Mouse (Mus musculus) spleen, postnatal 4 days (tissue): Measurements from ENCODE around the gene Serpina1f.
"Not testable (repeated sequence)": the region's sequence is repeated elsewhere in the genome, so short reads cannot be mapped to it uniquely, and the experiment has no call there.

Experiments used
- DNase-seq, 2 experiments: peaks; one replicate each; pipeline ENCODE4 v3.0.0; 2022; ENCODE audit warnings: low spot score in 2 of 2

Serpina1f gene

DNA sequence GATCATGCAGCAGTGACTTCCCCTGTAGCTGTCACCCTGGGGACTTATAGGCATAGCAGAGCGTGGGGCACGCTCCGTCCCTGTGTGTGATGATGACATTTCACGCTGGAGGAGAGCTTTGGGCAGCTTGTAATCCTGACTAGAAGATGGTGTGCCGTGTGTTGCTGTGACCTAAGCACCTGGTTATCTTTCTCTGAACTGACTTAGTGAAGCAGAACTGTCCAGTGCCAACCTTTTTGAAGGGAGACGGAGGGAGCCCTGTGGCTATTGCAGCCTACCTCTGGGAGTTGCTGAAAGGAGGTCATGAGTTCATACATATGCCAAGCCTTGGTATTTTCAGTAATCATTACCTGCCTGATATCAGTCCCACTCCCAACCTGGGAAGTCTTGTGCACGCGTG, at the start of gene Serpina1f:
Gene Serpina1f (minus strand): TSS at position 101 of the 400 bp plus-strand sequence.
- no peak for DNase-seq

DNA sequence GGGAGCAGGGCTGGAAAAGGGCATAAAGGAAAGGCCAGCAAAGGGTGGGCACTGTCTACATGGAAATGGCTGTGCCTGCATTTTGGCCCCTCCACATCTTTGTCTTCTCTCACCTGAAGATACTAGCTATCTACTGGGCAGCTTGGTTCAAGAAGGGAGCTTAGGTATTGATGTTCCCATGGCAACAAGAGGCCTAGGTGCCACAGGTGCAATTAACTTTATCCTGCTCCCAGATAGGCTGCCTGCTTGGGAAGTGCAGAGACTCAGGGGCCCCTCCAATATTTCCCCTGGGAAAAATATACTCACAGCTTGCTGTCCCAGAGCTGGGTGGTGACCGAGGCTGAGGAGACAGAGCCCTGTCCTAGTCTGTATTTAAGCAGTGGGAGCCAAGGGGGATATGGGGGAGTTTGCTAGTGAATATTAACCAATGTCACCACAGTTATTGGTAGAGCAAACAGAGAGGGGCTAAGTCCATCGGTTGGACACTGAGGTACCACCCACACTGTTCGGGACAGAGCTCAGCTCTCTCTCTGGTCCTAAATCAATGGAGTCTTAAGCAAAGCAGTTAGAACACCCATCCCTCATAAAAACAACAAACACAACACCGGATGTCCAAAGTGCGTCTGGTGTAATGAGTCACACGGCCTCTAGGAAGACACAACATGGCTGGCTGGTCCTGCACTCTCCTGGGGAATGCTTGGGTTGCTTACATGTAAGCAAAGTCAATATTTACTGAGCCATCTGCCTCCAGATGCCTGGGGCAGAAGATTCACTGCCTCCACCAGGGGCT, 42.7 kb upstream of the Serpina1f start:
- DNase-seq, result not testable (repeated sequence)

GRCm38 (mm10) chr12:103735566-103735965, 40.2 kb upstream of the Serpina1f start:
- DNase-seq, result not testable (repeated sequence)

DNA sequence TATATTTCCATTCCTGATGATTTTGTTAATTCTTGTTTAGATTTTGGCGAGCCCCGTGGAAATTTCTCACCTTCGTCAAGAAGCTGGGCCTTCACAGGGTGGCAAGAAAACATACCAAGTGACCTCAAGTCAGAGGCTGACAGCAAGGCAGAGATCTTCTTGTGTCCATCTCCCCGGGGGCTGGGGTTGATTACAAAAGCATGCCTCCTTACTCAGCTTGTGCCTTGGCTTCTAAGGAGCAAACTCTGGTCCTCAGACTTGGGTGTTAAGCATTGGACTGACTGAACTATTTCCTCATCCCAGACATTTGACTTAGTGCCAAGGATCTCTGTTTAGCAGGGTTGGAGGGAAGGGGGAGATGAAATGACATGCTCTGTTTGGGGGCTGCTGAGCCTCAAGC, 39.8 kb upstream of the Serpina1f start:
- DNase-seq, result not testable (repeated sequence)

- no peak for DNase-seq
Measured at GRCm38 (mm10) chr12:103711537-103711936, 16.2 kb upstream of the Serpina1f start.

DNA sequence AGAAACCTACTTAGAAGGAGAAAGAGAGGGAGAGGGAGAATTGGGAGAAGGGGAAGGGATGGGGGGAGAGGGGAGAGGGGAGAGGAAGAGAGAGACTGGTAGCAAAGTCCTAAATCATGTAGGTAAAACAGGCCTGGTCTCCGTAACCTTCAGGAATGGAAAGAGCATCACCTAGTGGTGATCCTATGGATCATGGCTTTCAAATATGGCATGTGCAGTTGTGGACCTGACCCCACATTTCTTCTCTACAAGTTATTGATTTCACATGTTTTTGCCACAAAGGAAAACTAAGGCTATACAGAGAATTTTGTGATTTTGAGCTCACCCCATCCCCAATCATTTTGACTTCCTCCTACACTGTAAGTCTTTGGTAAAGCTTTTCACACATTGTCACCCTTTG, 15.1 kb upstream of the Serpina1f start:
- no peak for DNase-seq

- no peak for DNase-seq
Measured at GRCm38 (mm10) chr12:103706113-103706512, 10.8 kb upstream of the Serpina1f start.

DNA sequence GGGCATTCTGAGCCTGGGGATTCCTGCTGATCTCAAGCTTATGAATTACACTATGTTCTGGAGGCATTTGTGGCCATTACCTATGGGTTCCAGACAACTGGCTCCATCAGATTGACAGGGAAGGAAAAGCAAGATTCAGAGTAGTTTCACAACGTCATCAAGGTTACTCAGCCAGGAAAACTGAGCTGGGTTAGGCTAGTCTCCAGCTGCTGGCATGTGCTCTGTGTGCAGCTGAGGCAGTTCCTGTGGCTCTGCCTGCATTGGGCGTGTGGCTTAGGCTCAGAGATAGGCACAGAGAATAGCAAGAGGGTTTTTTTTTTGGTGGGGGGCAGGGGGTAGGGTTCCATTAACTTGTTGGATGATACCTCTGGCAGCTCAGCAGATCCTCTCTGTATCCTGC, 10.2 kb upstream of the Serpina1f start:
- no peak for DNase-seq

- DNase-seq, result no peak
Measured at GRCm38 (mm10) chr12:103700144-103700750, 4.9 kb upstream of the Serpina1f start.

DNA sequence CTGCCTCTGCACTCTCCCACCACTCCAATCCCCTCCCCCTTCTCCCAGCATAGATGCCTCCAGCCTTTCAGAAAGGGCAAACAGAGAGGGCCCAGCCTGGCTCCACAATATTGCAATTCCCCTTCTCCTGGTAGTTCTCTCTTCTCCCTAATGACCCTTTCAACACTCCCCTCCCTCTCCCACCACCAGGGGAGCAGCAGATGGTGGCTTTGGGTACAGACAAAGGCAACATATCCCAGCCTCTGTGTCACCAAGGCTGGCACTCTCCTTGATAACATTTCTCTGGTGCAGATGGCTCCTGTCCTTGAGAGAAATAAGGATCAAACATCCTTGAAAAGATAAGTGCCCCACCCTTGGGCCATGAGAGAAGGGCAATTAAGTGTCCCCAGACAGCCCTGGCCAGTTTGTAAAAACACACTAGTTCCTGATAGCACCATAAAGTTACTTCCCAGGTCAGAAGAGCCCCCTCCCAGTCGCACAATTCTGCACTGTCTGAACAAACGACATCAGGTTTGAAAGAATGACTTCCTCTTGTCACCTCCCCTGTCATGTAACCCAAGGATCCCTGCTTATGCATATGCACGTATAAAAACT, 7.0 kb downstream of the Serpina1f start:
- DNase-seq, result no peak

DNA sequence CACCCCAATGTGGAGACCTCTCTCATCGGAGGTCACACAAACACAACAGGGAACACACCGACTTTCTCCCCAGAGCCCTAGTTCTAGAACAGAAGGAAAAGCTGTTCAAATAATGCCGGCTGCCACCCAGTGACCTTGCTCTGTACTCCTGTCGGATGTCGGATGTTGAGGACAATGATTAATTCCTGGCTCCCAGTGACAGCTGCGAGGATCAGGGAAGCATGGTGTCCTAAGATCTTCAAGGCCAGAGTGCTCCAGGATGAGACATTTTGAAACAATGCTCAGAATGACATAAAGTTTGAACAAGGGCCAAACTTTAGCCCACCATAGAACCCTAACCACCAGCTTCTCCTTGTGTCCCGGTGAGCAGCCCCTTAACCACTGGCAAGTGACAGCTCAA, 8.3 kb downstream of the Serpina1f start:
- no peak for DNase-seq

GRCm38 (mm10) chr12:103686050-103686449, 9.3 kb downstream of the Serpina1f start:
- DNase-seq, result no peak

GRCm38 (mm10) chr12:103685386-103685785, 9.9 kb downstream of the Serpina1f start:
- DNase-seq, result no peak

- DNase-seq, result no peak
Measured at GRCm38 (mm10) chr12:103683775-103684174, 11.6 kb downstream of the Serpina1f start.

DNA sequence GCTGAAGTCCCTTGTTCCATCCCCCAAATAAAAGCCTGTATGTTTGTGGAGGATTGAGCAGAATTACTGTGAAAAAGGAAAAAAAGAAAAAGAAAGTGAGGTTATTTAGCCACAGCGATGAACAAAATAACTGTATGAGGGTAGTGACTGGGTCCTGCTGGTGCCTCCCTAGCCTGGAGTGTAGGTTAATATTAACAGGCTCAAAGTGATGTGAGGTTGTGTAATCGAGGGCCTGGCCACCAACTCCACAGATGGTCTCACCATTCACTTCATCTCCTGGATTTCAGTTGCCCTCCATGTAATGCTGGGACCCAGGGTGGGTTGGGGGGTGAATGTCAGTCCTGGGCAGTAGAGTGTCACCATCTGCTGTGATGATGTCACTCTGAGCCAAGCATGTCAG, 13.6 kb downstream of the Serpina1f start:
- no peak for DNase-seq

GRCm38 (mm10) chr12:103681169-103681568, 14.2 kb downstream of the Serpina1f start:
- DNase-seq, result no peak

- not testable (repeated sequence) for DNase-seq
Measured at GRCm38 (mm10) chr12:103679853-103680252, 15.5 kb downstream of the Serpina1f start.

DNA sequence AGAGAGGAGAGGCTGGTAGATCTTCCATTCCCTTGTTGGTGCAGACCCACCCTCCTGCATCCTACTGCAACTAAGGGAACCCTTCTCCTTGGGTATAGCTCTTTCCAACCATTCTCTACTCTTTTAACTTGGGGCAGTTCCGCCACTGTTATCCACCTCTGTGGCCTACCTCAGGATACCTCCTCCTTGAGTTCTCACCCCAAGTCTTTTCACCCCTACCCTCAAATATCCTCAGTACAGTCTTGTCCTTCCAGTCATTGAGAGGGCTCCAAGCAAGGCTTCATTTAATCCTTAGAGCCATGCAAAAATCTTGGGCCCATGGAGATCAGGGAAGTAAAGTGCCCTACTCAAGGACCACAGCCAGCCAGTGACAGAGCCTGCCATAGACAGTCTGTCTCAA, 19.3 kb downstream of the Serpina1f start, which contains the start of gene Serpina16:
Gene Serpina16 (minus strand): TSS at position 101 of the 400 bp plus-strand sequence.
- no peak for DNase-seq

DNA sequence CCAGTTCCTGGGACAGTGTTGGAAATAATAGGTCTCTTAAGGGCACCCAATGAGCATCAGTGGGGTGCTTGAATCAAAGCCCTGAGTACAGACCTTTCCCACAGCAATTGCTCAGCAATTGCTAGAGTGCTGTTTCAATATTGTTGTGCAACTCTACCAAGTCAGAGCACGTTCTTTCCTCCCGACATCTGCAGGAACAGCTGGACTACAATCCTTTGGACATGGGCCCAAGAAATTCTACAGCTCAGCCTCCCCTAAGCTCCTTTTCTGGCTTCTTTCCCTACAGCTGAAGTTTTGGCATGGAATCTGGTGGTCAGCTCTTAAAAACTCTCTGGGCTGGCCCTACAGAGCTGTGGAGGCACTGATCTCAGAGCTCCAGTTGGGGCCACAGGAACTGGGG, 22.1 kb downstream of the Serpina1f start:
- no peak for DNase-seq

- DNase-seq, result no peak
Measured at GRCm38 (mm10) chr12:103671483-103671882, 23.8 kb downstream of the Serpina1f start.

GRCm38 (mm10) chr12:103670964-103671363, 24.4 kb downstream of the Serpina1f start:
- no peak for DNase-seq

DNA sequence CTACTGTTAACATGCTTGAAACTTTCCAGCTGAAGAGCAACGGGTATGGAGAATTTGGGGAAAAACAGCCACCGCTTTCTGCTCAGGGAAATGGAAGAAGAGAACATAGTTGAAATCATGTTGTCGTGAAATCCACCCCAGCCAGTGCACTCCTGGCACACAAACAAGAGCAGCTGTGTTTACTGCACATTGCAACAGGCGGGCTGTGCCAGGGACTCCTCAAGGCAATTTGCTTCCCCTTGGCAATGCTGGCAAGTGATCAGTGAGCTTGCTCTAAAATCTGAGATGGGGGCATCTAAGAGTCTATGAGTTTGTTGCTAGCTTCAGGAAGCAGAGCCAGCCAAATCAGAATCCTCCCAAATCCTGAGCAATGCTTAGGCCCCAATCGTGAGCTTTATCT, 25.0 kb downstream of the Serpina1f start:
- no peak for DNase-seq

- no peak for DNase-seq
Measured at GRCm38 (mm10) chr12:103665286-103665685, 30.0 kb downstream of the Serpina1f start.
